Mouse (Mus musculus): ENCODE measurements around the gene Map7.

Map7 gene

DNA sequence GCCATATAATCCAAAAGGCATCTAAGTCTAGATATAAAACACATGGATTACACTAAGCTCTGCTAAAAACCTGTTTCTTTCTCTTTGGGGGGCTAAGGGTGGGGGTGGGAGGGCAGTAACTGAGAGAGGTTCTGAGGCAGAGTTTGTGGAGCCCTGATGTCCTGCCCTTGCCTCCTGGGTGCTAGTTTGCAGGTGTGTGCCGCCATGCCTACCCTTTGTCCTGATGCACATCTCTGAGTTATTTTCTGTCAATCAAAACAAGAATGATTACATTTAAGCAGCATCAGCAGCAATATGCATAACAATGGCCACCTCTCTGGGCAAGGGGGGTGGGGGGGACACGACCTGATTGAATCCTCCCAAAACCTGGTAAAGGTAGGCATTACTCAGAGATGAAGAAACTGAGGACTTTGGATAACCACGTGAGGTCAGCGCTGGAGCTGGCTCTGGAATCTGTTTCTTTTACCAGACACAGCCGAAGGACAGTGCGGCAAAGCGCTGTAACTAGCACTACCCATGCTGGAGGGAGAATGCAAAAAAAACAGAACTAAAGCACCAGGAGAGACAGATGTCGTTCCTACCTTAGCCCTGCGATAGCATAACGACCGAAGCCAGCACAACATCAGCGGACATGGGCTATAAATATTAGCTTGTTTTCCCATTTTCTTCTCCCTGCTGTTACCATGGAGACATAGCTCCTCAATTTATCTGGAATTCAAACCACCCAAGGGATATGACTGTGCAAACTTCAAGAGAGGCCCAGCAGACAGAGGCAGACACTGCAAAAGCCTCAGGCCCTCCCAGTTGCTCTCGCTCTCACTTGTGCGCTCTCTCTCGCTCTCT, 137.9 kb downstream of the Map7 start:
- 37% methylated on average over 15 of the region's 15 CpGs for WGBS

DNA sequence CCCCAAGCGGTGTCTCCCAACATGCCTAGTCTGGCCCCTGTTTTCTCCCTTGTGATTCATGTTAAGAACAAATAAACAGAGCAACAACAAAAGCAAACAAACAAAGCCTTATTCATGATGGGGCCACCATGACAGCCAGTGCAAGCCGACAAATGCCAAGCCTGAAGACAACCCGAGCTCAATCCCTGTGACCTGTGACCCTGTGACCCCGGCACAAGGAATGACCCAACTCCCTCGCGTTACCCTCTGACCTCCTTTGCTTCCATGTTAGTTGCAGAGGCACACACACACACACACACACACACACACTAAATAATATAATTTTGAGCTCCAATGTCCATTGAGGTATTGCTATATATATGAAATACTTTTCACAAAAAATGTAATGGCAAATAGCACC, 139.1 kb downstream of the Map7 start:
- WGBS, result 67% methylated on average over 6 of the region's 6 CpGs

DNA sequence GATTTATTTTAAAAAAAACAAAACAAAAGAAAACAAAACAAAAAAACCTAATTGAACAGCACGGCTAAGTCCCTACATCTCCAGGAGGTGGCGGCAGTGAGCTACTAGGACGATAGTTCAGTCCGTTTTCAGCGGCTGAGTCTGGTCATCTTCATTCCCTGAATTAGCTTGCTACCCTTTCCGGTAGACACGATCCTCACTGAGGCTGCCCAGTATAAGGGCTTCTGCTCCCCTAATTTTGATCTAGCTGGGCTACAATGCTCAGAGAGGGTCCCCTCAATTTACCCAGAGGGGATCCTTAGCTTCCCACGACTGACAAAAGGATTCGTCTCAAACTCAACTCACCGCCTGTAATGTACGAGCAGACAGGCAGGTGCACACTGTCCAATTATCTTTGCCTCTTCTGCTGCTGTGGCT, 142.2 kb downstream of the Map7 start:
- 5% methylated on average over 11 of the region's 11 CpGs for WGBS

DNA sequence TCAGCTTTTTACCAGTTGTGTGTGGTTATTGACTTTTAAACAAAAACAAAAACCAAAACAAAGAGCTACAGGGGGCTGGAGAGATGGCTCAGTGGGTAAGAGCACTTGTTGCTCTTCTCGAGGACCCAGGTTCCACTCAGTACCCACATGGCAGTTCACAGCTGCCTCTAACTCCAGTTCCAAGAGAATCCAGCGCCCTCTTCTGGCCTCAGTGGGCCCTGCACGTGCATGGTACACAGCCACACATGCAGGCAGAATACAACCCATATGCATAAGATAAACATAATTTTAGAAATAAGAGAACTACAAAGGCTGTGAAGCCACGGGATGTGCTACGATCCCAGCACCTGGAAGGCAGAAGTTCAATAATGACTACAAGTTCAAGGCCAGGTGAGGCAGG, 147.7 kb downstream of the Map7 start:
- WGBS, result 72% methylated on average over 5 of the region's 5 CpGs

DNA sequence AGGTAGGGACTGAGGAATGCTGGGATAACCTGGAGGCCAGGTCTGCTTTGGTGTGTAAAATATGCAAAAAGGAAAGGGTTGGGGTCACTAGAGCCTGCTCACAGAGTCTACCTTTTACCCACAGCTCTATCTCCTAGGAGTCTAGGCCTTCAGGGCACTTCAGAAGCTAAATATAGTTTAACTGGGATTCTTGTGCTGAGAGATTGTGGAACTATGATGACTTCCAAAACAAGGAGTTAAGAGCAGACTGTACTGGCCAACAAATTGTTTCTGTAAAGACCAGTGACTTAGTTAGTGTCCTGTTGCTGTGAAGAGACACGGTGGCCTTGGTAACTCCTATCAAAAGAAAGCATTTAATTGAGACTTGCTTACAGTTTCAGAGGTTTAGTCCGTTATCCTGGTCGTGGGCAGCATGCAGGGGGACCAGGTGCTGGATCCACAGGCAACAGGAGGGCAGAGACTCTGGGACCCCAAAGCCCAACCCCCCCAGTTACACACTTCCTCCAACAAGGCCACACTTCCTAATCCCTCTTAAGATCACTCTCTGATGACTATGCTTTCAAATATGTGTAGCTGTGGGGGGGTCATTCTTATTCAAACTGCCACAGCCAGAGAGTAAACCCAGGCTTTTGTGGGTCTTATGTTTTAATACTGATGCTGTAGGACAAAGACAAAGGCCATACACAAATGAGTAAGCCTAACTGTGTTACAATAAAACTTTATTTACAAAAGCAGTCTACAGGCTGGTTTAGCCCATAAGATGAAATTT, 150.1 kb downstream of the Map7 start:
- WGBS, result 67% methylated on average over 3 of the region's 3 CpGs

DNA sequence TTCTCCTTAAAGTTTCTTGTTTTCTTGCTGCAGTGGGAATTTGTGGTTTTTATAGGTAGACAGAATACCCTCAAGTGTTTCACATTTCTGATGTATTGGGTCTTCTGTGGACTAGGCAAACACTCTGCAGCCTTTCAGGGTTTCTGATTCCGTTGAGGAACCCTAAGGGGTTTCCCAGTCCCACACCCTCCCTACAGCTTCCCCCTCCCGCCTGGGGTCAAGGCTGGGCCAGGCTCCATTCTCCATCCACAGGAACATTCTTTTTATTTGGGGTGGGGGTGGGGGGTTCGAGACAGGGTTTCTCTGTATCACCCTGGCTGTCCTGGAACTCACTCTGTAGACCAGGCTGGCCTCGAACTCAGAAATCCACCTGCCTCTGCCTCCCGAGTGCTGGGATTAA, 150.8 kb downstream of the Map7 start:
- WGBS, result 89% methylated on average over 5 of the region's 5 CpGs

DNA sequence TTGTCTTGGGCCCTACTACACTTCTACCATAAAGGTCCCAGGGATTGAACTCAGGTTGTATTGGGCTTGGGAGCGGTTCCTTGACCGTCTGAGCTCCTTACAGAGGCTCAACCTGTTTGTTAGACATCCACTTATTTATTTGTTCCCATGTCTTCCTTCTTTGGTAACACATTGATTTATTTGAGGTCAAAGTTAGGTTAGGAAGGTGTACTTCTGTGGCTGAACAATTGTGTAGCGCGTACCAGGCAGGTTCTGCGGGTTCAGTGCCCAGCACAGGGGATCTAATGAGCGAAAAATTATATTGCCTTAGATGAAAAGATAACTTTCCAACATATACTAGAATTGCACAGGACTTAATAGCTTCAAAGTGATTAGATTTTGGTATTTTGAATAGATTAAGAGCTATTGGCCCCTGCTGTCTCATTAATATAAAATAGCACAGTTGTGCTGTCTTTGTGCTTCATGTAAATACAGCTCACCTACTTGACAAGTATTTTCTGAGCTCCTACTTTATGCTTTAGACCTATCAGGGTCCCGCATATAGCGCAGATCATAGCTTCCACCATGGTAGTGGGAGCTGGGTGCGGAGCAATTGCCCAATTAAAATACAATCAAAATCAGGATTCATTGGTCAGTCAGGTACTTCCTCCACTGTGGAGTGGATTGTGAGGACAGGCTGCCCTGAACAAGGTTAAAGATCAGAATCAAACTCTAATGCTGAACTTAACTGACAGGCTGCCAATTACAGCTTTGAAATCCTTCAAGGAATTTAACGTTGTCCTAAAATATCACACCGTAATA, 162.9 kb downstream of the Map7 start:
- 50% methylated on average over 11 of the region's 11 CpGs for WGBS

DNA sequence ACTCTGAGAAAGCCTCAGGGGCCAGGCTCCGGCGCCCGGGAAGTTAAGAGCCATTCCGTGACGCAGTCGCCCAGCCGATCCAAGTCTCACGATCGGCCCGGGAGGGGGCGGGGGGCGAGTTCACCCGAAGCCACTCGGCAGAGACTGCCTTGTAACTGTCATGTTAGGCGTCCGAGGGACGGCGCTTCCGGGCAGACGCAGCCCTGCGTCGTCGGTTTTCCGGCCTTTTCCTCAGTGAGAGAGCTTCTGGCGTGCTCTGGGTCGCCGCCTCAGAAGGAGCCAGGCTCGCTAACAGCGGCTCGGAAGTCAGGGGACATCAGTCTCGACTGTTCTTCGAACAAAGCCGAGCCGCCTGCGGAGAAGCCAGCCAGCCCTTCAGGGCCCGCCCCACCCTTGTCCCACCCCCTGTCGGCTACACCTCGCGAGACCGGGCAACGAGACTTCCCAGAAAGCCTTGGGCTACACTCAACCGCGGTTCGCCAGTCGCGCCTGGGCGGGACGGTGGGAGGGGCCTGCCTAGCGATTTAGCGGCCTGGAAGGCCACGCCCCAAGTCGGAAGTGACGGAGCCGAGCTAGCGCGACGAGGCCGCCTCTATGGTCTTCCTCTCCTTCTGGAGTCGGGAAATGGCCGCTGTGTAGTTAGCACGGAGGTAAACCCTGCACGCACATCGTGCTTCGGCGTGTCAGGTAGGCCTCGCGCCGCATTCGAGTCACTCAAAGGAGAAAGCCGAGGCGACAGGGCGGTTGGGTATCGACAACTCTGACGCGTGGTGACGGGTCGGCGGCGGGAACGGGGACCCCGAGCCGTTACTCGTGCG, 163.9 kb downstream of the Map7 start, which contains the start of gene Bclaf1:
Gene Bclaf1 (plus strand): TSS at position 552 of the 818 bp plus-strand sequence.
- under 1% methylated on average over 84 of the region's 84 CpGs for WGBS

DNA sequence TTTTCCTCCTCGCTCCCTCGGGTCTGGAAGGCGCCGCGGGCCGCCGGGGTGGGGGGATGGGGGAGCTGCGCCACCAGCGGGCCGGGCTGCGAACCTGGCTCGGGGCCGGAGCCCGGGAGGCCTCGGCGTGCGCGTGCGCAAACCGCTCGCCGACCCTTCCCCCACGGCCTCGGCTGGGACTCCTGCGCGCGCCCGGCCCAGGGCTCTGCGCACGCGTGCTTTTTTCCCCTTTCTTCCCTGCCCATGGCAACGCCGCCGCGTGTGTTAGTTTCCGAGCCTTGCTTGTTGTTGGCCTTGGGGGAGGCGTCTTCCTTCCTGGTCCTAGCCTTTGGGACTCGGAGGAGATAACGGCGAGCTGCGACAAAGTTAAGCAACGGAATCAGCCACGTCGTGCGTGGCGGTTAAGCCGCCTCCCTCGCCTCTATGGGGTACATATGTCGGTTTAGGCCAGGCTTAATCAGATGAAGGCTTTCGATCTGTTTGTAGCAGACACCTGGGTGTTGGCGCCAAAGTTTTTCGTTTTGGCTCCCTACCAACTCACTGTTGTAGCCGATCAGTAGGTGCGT, 164.5 kb downstream of the Map7 start:
- WGBS, result under 1% methylated on average over 54 of the region's 54 CpGs

DNA sequence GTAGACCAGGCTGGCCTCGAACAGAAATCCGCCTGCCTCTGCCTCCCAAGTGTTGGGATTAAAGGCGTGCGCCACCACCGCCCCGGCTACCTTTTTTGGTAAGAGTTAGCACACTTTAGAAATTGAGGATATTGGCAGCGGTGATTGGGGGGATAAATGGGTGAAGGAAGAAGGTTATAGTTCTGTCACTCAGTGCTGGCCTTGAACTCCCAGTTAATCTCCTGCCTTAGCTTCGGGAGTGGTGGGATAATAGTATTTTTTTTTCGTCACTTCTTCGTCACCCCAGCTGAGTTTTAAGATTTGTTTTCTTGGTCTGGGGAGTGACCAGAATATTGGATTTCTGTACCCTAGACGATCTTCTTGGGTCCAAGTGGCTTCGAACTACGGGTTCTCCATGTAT, 165.2 kb downstream of the Map7 start:
- 46% methylated on average over 13 of the region's 13 CpGs for WGBS

DNA sequence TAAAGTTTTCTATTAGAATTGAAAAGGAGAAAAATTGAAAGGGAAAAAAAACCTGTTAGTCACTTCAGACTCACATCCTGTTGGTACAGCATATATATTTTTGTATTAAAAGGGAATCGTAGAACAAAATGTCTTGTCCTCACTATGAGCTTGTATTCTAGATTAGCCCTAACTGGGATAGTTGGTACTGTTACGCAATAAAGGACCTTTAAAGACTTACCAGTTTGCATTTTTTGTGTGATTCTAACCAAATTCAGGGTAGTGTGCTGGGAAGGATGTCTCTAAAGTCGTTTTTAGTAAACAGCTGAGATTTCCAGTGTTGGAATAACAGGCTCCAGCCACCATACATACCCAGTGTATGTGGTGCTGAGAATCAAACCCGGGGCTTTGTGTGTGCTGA, 165.7 kb downstream of the Map7 start:
- WGBS, result 71% methylated on average over 4 of the region's 4 CpGs

DNA sequence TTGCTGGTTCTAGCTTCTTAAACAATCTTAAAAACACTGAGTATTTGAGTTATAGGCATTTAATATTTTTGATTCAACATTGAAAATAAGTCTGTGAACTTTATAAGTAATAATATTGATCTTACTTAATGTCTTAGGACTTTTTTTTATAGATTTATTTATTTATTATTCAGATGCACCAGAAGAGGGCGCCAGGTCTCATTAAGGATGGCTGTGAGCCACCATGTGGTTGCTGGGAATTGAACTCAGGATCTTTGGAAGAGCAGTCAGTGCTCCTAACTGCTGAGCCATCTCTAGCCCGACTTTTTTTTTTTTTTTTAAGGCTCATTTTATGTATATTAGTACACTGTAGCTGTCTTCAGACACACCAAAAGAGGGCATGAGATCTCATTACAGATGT, 166.5 kb downstream of the Map7 start:
- 54% methylated on average over 2 of the region's 2 CpGs for WGBS

DNA sequence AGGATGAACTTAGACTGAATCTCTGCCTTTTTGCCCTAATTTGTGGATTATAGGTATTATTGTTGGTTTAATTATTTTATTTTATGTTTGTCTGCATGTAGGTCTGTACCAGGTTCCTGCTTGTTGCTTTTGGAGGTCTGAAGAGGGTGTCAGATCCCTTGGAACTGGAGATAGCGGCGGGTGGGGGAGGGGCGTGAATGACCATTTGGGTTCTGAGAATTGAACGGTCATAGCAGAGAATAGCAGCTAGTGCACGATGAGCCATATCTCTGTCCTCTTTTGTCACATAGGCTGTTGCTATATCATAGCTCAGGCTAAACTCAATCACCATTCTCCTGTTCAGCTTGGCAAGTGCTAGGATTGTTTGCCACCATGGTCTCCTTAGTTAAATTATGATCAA, 169.2 kb downstream of the Map7 start:
- WGBS, result 76% methylated on average over 5 of the region's 5 CpGs

Data from cerebral cortex, adult 2 months (tissue).